Mouse (Mus musculus): ENCODE data around the gene Rpusd2.

The Rpusd2 gene

GRCm38 (mm10) chr2:119034656-119035396, at the start of gene Rpusd2:
Gene Rpusd2, plus strand, starts transcription at chr2:119034790.
- peak; percentile 97 for DNase-seq (ENCODE audit: low read depth, low spot score)

- no peak for DNase-seq (ENCODE audit: low read depth, low spot score)
These were observed 39.1 kb upstream of the Rpusd2 start for GRCm38 (mm10) chr2:118995490-118995889.

GRCm38 (mm10) chr2:118995919-118996797, 38.4 kb upstream of the Rpusd2 start:
- no peak for DNase-seq (ENCODE audit: low read depth, low spot score)

- no peak for DNase-seq (ENCODE audit: low read depth, low spot score)
These were observed 37.8 kb upstream of the Rpusd2 start for GRCm38 (mm10) chr2:118996798-118997105.

GRCm38 (mm10) chr2:118998115-118998866, 36.3 kb upstream of the Rpusd2 start:
- DNase-seq (ENCODE audit: low read depth, low spot score) = no peak

GRCm38 (mm10) chr2:118999025-118999639, 35.5 kb upstream of the Rpusd2 start:
- no peak for DNase-seq (ENCODE audit: low read depth, low spot score)

GRCm38 (mm10) chr2:119006886-119007285, 27.7 kb upstream of the Rpusd2 start:
- DNase-seq (ENCODE audit: low read depth, low spot score) = no peak

GRCm38 (mm10) chr2:119009376-119009775, 25.2 kb upstream of the Rpusd2 start:
- DNase-seq (ENCODE audit: low read depth, low spot score) = no peak

GRCm38 (mm10) chr2:119014989-119015388, 19.6 kb upstream of the Rpusd2 start:
- DNase-seq (ENCODE audit: low read depth, low spot score) = peak; percentile 86

GRCm38 (mm10) chr2:119015604-119016180, 18.9 kb upstream of the Rpusd2 start:
- DNase-seq (ENCODE audit: low read depth, low spot score) = peak; percentile 81

- DNase-seq (ENCODE audit: low read depth, low spot score) = peak; percentile 22
These were observed 18.3 kb upstream of the Rpusd2 start for GRCm38 (mm10) chr2:119016312-119016711.

- no peak for DNase-seq (ENCODE audit: low read depth, low spot score)
These were observed 16.9 kb upstream of the Rpusd2 start for GRCm38 (mm10) chr2:119017647-119018046.

- no peak for DNase-seq (ENCODE audit: low read depth, low spot score)
These were observed 16.0 kb upstream of the Rpusd2 start for GRCm38 (mm10) chr2:119018391-119019122.

GRCm38 (mm10) chr2:119019131-119019530, 15.5 kb upstream of the Rpusd2 start:
- no peak for DNase-seq (ENCODE audit: low read depth, low spot score)

- no peak for DNase-seq (ENCODE audit: low read depth, low spot score)
These were observed 15.1 kb upstream of the Rpusd2 start for GRCm38 (mm10) chr2:119019538-119019937.

GRCm38 (mm10) chr2:119023154-119023660, 11.4 kb upstream of the Rpusd2 start:
- no peak for DNase-seq (ENCODE audit: low read depth, low spot score)

- DNase-seq (ENCODE audit: low read depth, low spot score) = peak; percentile 35
These were observed 9.9 kb upstream of the Rpusd2 start for GRCm38 (mm10) chr2:119024536-119025238.

GRCm38 (mm10) chr2:119025239-119025616, 9.4 kb upstream of the Rpusd2 start:
- no peak for DNase-seq (ENCODE audit: low read depth, low spot score)

GRCm38 (mm10) chr2:119026951-119027350, 7.6 kb upstream of the Rpusd2 start:
- no peak for DNase-seq (ENCODE audit: low read depth, low spot score)
